Mouse (Mus musculus): ENCODE data around the gene Ntsr1.

DNA sequence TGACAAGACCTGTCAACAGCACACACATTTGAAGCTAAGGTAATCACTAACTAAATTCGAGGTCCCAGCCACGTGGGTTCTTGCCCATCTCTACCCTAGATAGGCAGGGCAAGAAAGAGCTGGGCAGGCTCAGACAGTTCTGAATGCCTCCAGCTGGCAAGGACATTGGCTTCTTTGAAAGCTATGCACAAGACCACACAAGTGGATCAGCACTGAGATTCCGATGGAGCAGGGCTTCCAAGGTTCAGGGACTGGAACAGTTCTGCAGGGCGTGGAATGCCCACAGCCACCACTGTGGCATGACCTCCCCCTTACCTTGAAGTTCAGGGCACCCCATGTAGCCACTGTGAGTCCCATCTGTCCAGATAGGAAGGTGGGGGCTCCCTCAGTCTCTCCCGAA is 49.2 kb upstream of the Ntsr1 start:
- TF ChIP-seq CTCF (IDR thresholded peaks at IDR 0.05) (no peak), EP300 (IDR thresholded peaks at IDR 0.05) (no peak)
